Mouse (Mus musculus) left cerebral cortex, postnatal 25 days (tissue): ENCODE results near the gene Dpm3. TPM values are rescaled to one million over a fixed set of nuclear protein-coding genes. Genes with fewer than 3 reads are reported as not detected.

ENCODE experiments used
- DNase-seq, 2 experiments: peaks; one replicate each; pipeline ENCODE4 v3.0.0; 2022; ENCODE audit warnings: low spot score in 2 of 2, mixed read lengths in 1 of 2
- intact Hi-C: fragments of 180-260 bp; cut with DNase I; formaldehyde crosslinking; loops from one replicate; pipeline ENCODE4 v1.15.1; 2025
- microRNA-seq, 2 experiments: library from miRNA; unstranded; fragments of <30 nt; microRNA quantifications; one replicate each; pipeline ENCODE4 v1.2.0; 2022
- total RNA-seq, 2 experiments: library from RNA; stranded (reverse); gene quantifications; 2 replicates each; pipeline ENCODE4 v1.2.3; 2021

Gene Dpm3
- total RNA-seq, 2 experiments from 2014 or later, result 47.8 to 48.1 TPM

DNA sequence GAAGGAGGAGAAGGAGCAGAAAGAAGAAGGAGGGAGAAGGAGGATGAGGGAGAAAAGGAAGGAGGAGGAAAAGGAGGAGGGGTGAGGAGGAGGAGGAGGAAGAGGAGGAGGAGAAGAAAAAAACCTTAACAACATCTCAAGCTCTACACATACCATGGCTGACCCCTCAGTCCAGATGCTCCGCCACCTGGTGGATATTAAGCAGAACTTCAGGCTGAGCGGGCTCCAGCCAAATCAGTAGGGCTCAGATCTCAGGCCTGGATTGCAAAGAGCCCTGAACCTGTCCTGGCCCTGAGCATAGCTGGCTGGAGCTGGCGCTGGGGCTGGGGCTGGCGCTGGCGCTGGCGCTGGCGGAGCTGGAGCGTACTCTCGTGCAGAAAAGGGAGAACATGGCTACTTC is 48.9 kb downstream of the Dpm3 start:
- intact Hi-C loops, result loop anchor here (2.0 kb wide), 1 partner anchor 57 kb away; no protein-coding TSS in a partner anchor

DNA sequence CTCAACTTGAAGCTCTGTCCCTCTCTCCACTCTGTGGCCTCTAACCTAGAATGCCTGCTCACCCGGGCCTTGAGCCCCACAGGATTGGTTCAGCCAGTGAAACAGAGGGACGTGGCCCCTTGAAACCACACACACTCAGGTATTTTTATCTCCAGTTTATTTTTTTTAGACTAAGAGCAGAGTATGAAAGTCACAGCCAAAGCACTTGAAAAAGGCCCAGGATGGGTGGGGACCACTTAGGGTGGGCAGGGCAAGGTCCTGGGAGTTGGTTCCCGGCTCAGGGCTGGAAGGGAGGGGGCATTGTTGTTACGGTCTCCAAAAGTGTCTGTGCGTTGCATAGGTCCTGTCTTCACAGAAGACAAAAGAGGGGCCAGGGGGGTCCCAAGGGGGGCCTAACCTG is 55.2 kb downstream of the Dpm3 start:
- intact Hi-C loops, result loop anchor here (10.0 kb wide), 1 partner anchor 360 kb away; the partner anchor contains the start of genes Ash1l and Dap3

More for the DNA sequence above, 48.9 kb downstream of the Dpm3 start:
- DNase-seq, result peak; percentile 42 to 58

DNA sequence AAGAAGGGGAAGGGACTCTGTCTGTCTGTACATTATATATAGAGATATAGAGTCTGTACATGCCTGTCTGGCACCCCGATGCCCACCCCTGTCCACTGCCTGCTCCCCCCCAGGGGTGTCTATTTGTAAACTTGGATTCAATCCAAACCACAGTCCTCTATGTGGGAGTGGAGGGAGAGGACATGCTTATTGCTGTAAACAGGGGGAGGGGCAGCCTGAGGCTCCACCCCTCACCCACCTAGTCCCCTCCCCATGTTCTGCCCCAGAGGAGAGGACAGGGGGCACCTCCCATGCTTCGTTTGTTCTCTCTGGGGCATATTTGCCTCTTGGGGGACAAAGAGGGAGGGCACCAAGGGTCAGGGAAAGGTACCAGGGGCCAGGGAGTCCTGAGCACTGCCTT is 55.6 kb downstream of the Dpm3 start:
- intact Hi-C loops, result loop anchor here (5.0 to 10.0 kb wide), 2 partner anchors 360 to 543 kb away; partner anchors contain the start of genes Ash1l and Dap3

More for the DNA sequence above, 55.2 kb downstream of the Dpm3 start:
- no peak for DNase-seq

DNA sequence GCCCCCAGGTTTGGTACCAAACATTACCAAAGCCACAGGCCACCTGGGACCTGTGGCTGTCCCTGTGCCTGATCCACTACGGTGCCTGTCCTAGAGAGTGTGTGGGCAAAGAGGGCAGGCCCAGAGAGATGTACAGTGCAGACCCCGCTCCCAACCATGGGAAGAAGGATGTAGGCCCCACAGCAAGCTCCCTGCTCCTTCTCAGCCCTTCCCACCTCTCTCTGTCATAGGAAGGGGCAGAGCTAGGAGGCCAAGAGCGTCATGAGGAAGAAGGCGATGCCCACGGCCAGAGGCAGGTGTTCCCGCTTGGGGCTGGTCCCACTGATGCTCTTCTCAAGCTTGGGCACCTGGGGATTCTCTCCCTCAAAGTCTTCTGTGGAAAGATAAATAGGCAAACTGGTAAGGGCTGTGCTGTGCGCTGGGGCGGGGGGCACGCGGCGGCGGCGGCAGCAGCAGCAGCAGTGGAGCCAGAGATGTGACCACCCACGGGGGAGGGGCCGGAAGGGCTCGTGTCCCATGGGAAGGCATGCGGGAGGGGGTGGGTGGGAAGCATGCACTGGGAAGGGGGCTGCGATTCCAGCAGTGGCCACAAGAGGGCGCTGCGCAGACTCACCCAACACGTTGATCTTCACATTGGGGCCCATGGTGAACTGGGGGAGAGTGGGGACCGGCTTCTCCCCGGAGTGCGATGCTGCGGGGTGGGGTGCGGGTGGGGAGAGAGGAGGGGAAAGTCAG is 56.2 kb downstream of the Dpm3 start:
- DNase-seq, result peak; percentile 75 to 79
- intact Hi-C loops, result loop anchor here (5.0 to 10.0 kb wide), 2 partner anchors 361 to 542 kb away; partner anchors contain the start of genes Ash1l and Dap3

More for the DNA sequence above, 55.6 kb downstream of the Dpm3 start:
- no peak for DNase-seq

GRCm38 (mm10) chr3:89315930-89316831 is 57.0 kb downstream of the Dpm3 start:
- intact Hi-C loops, result loop anchor here (2.0 to 10.0 kb wide), 6 partner anchors 23 to 541 kb away; partner anchors contain the start of genes Ash1l, Dap3, Efna4 and Ube2q1
- peak in 1 of 2 experiments; percentile 37 for DNase-seq

Small RNA genes within 50 kb of the gene (microRNA-seq; reads per million reads assigned to microRNA genes)
- 5,407 to 6,896 reads per million in 2 experiments for gene Mir92b

Other genes with a start within 250 kb of the Dpm3 start
- gene Rusc1, start 166.0 kb upstream of the Dpm3 start, total RNA-seq, result 100 to 1,000 TPM; 189 to 195 TPM
- gene Gm43738, start 158.3 kb upstream of the Dpm3 start, total RNA-seq, result not detected
- gene Fdps, start 157.4 kb upstream of the Dpm3 start, total RNA-seq, result 10 to 100 TPM; 81.0 to 88.8 TPM
- not detected for gene Pklr, start 123.2 kb upstream of the Dpm3 start, total RNA-seq
- gene Hcn3, start 99.2 kb upstream of the Dpm3 start, total RNA-seq, result 10 to 100 TPM; 16.0 to 18.7 TPM
- 10 to 100 TPM; 39.0 to 46.6 TPM for gene Clk2, start 94.6 kb upstream of the Dpm3 start, total RNA-seq
- gene Scamp3, start 81.9 kb upstream of the Dpm3 start, total RNA-seq, result 10 to 100 TPM; 67.1 to 70.2 TPM
- 10 to 100 TPM; 61.6 to 64.9 TPM for gene Fam189b, start 76.2 kb upstream of the Dpm3 start, total RNA-seq
- 10 to 100 TPM; 66.5 to 67.7 TPM for gene Gba, start 56.4 kb upstream of the Dpm3 start, total RNA-seq
- 10 to 100 TPM; 23.6 to 26.5 TPM for gene Thbs3, start 44.2 kb upstream of the Dpm3 start, total RNA-seq
- gene Mtx1, start 32.3 kb upstream of the Dpm3 start, total RNA-seq, result 10 to 100 TPM; 89.5 to 94.5 TPM
- gene Muc1, start 30.3 kb upstream of the Dpm3 start, total RNA-seq, result 1 to 10 TPM in 1 of 2 experiments, under 1 TPM in 1; 0.80 to 1.2 TPM
- gene Krtcap2, start 13.4 kb upstream of the Dpm3 start, total RNA-seq, result 10 to 100 TPM; 69.2 to 69.4 TPM
- gene Trim46, start 13.0 kb upstream of the Dpm3 start, total RNA-seq, result 10 to 100 TPM; 89.8 to 94.3 TPM
- 10 to 100 TPM; 32.1 to 37.4 TPM for gene Slc50a1, start 11.2 kb downstream of the Dpm3 start, total RNA-seq
- gene Efna1, start 21.8 kb downstream of the Dpm3 start, total RNA-seq, result 1 to 10 TPM; 4.1 to 5.2 TPM
- gene Efna3, start 63.6 kb downstream of the Dpm3 start, total RNA-seq, result 10 to 100 TPM; 51.3 to 56.8 TPM
- under 1 TPM; 0.27 to 0.37 TPM for gene Efna4, start 78.7 kb downstream of the Dpm3 start, total RNA-seq
- 100 to 1,000 TPM; 101 to 105 TPM for gene Adam15, start 90.6 kb downstream of the Dpm3 start, total RNA-seq
- gene Dcst2, start 102.6 kb downstream of the Dpm3 start, total RNA-seq, result under 1 TPM in 1 of 2 experiments, not detected in 1; 0.32 TPM
- gene Dcst1, start 105.9 kb downstream of the Dpm3 start, total RNA-seq, result not detected
- 10 to 100 TPM; 11.9 to 14.8 TPM for gene Zbtb7b, start 135.4 kb downstream of the Dpm3 start, total RNA-seq
- gene Lenep, start 143.4 kb downstream of the Dpm3 start, total RNA-seq, result 1 to 10 TPM in 1 of 2 experiments, not detected in 1; 3.0 TPM
- 10 to 100 TPM; 32.6 to 32.9 TPM for gene Flad1, start 152.5 kb downstream of the Dpm3 start, total RNA-seq
- 1 to 10 TPM; 1.9 to 3.1 TPM for gene Cks1b, start 159.0 kb downstream of the Dpm3 start, total RNA-seq
- 10 to 100 TPM; 10.7 to 14.6 TPM for gene Shc1, start 159.1 kb downstream of the Dpm3 start, total RNA-seq
- gene Pygo2, start 170.9 kb downstream of the Dpm3 start, total RNA-seq, result 10 to 100 TPM; 51.6 to 60.2 TPM
- 10 to 100 TPM; 37.5 to 38.6 TPM for gene Pbxip1, start 177.3 kb downstream of the Dpm3 start, total RNA-seq
- 10 to 100 TPM; 31.0 to 33.1 TPM for gene Pmvk, start 195.2 kb downstream of the Dpm3 start, total RNA-seq